25 mouse cellular contexts compared by ENCODE assay signal in the genomic region with DNA sequence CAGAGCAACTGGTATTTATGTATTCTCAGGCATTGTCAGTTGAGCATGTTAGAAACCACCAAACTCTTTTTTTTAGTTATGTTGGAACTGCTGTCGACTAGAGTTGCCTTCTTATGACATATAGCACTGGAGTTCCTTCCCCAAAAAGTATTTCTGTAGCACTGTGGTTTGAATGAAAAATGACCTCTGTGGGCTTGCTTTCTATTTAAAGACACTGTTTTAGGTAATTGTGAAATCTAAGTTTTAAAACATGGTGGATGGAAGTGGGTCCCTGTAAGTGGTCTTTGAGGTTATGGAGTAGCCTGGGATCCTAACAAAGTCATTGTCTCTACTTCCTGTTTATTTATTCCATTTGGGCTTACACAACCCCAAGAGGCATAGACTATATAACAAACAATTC.
"Had no signal": no experiment of that assay in that cellular context is flagged by ENCODE, and none has a peak within 500 bp of the region (broad histone marks: within the 10 kb centered on the region; RNA-seq: fewer than 3 reads in every experiment).

No protein-coding gene starts in this region.

- H3K4me1 ChIP-seq: hindbrain, embryonic 13.5 days; hindbrain, embryonic 15.5 days; kidney, embryonic 15.5 days; liver, embryonic 12.5 days had no signal

- DNase-seq: gastrocnemius, adult 2 months; gastrocnemius, postnatal 10 days; gastrocnemius, postnatal 25 days; heart, adult 11 months; heart, adult 2 months; heart, postnatal 10 days; heart, postnatal 4 days; kidney, adult 11 months; kidney, adult 2 months; kidney, adult 9 months; kidney, postnatal 14 days; kidney, postnatal 36 days; layer of hippocampus, adult 9-11 months; layer of hippocampus, postnatal 36 days; left cerebral cortex, postnatal 4 days had no signal

- H3K4me3 ChIP-seq: gastrocnemius, adult 2 months; heart, adult 2 months; hindbrain, embryonic 13.5 days; hindbrain, embryonic 15.5 days; kidney, embryonic 15.5 days; limb, embryonic 13.5 days; limb, embryonic 15.5 days; liver, embryonic 12.5 days had no signal

- H3K27ac ChIP-seq: gastrocnemius, adult 2 months; heart, adult 2 months; hindbrain, embryonic 13.5 days; hindbrain, embryonic 15.5 days; hindbrain, postnatal 0 days; kidney, embryonic 15.5 days; kidney, postnatal 0 days; limb, embryonic 13.5 days; limb, embryonic 15.5 days; liver, embryonic 12.5 days had no signal

- H3K9me3 ChIP-seq: hindbrain, embryonic 13.5 days; hindbrain, embryonic 15.5 days; kidney, embryonic 15.5 days; limb, embryonic 13.5 days; limb, embryonic 15.5 days; liver, embryonic 12.5 days had no signal

- H3K36me3 ChIP-seq: hindbrain, embryonic 13.5 days; hindbrain, embryonic 15.5 days; kidney, embryonic 15.5 days; limb, embryonic 13.5 days; limb, embryonic 15.5 days; liver, embryonic 12.5 days had no signal

- H3K4me2 ChIP-seq: heart, embryonic 11.5 days; hindbrain, embryonic 13.5 days; hindbrain, embryonic 15.5 days; kidney, embryonic 15.5 days; limb, embryonic 13.5 days; limb, embryonic 15.5 days; liver, embryonic 12.5 days had no signal

- H3K27me3 ChIP-seq: hindbrain, embryonic 13.5 days; hindbrain, embryonic 15.5 days; kidney, embryonic 15.5 days; limb, embryonic 13.5 days; limb, embryonic 15.5 days; liver, embryonic 12.5 days had no signal

- ATAC-seq: hindbrain, postnatal 0 days; intestine, embryonic 16.5 days; liver, embryonic 12.5 days had no signal

- H3K9ac ChIP-seq: hindbrain, embryonic 13.5 days; hindbrain, embryonic 15.5 days; kidney, embryonic 15.5 days; limb, embryonic 13.5 days; limb, embryonic 15.5 days; liver, embryonic 12.5 days had no signal
